ENCODE assay signal across 7 mouse cellular contexts in the genomic region with DNA sequence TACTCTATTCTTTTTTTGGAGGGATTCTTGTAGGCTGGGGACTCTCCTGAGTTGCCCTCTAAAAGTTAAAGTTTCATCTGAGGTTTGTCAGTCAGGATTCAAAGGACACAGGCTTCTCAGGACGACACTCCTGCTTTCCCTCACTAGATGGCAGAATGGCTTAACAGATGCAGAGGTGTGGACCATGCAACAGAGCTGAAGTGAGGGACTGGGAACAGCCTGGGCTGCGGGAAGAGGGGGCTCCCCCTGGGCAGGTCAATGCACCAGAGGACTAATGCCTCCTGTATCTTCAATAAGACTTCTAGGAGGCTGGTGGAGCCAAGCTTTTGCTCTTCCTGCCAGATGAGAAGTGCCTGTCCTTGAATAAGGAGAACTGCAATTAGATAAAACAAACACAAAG.
DNase-seq lines count a peak whose midpoint lies in the region; ATAC-seq lines count a peak whose summit lies in the region.

No protein-coding gene starts in this region.

- intact Hi-C loops in left cerebral cortex, postnatal 10 days (cut with DNase I), result no loop called here

- peak; percentile 23 to 32 for DNase-seq in left cerebral cortex, postnatal 10 days (ENCODE audit: extremely low spot score in 1 of 2, low spot score in 2 of 2)
- no peak for DNase-seq in left cerebral cortex, adult 8-10 months (ENCODE audit: low spot score in 2 of 2)
- peak; percentile 18 for DNase-seq in adrenal gland, postnatal 25 days
- DNase-seq in forebrain, embryonic 14.5 days (ENCODE audit: low spot score), result peak; percentile 71
- no peak for DNase-seq in spleen, adult 12 weeks (ENCODE audit: low spot score)
- no peak for DNase-seq in thymus, adult 18-20 months

- H3K27ac ChIP-seq in forebrain, embryonic 14.5 days (ENCODE audit: low read depth, low read length), result no peak overlapping the region
- no peak overlapping the region for H3K27ac ChIP-seq in midbrain, embryonic 15.5 days

- H3K4me3 ChIP-seq in forebrain, embryonic 14.5 days (ENCODE audit: low read depth, low read length), result no peak overlapping the region
- no peak overlapping the region for H3K4me3 ChIP-seq in midbrain, embryonic 15.5 days

- whole genome bisulfite sequencing in forebrain, embryonic 14.5 days, result 4% methylated on average over 2 of the region's 2 CpGs
- WGBS in midbrain, embryonic 15.5 days, result 6% methylated on average over 2 of the region's 2 CpGs

- no peak overlapping the region for H3K4me2 ChIP-seq in forebrain, embryonic 14.5 days (ENCODE audit: low read length)
- no peak overlapping the region for H3K4me2 ChIP-seq in midbrain, embryonic 15.5 days

- H3K4me1 ChIP-seq in forebrain, embryonic 14.5 days (ENCODE audit: control insufficient read depth, insufficient read depth, low read length), result no peaks in the 10 kb centered on the region; the same call in 1 of the 2 replicates
- H3K4me1 ChIP-seq in midbrain, embryonic 15.5 days, result no peaks in the 10 kb centered on the region

- no peaks in the 10 kb centered on the region for H3K9me3 ChIP-seq in forebrain, embryonic 14.5 days (replicated peaks; ENCODE audit: control insufficient read depth, low read length)
- H3K9me3 ChIP-seq in midbrain, embryonic 15.5 days, result no peaks in the 10 kb centered on the region

- ATAC-seq in forebrain, embryonic 14.5 days, result 0 out of 2 replicates have a peak, but pooled peaks have one; percentile 69
- peak; percentile 78 for ATAC-seq in midbrain, embryonic 15.5 days (replicated peaks)

- no peaks in the 10 kb centered on the region for H3K36me3 ChIP-seq in forebrain, embryonic 14.5 days (ENCODE audit: control insufficient read depth, insufficient read depth, low read length)
- H3K36me3 ChIP-seq in midbrain, embryonic 15.5 days (replicated peaks), result no peaks in the 10 kb centered on the region

- no peak overlapping the region for H3K9ac ChIP-seq in forebrain, embryonic 14.5 days (ENCODE audit: low read length)
- no peak overlapping the region for H3K9ac ChIP-seq in midbrain, embryonic 15.5 days

- H3K27me3 ChIP-seq in forebrain, embryonic 14.5 days (replicated peaks; ENCODE audit: control insufficient read depth, insufficient read depth, low read length), result no peaks in the 10 kb centered on the region
- H3K27me3 ChIP-seq in midbrain, embryonic 15.5 days (replicated peaks), result no peaks in the 10 kb centered on the region

Comparison
In these comparisons a context has a peak if more than half of its experiments do, and no peak if none do; other contexts are left out.
1. DNase-seq: peak in left cerebral cortex, postnatal 10 days (2 of 2), adrenal gland, postnatal 25 days (single experiment) and forebrain, embryonic 14.5 days (single experiment); none in left cerebral cortex, adult 8-10 months (0 of 2), spleen, adult 12 weeks (single experiment) and thymus, adult 18-20 months (0 of 2).